9 mouse cellular contexts compared by ENCODE assay signal in genomic region chr9:21197981-21198380, GRCm38 (mm10). TPM values are rescaled to one million over a fixed set of nuclear protein-coding genes. Genes with fewer than 3 reads are reported as not detected.
DNase-seq lines count a peak whose midpoint lies in the region; ATAC-seq and TF ChIP-seq lines count a peak whose summit lies in the region.
"Had no signal": no experiment of that assay in that cellular context is flagged by ENCODE, and none has a peak within 500 bp of the region (broad histone marks: within the 10 kb centered on the region; RNA-seq: fewer than 3 reads in every experiment).

No protein-coding gene starts in this region.

- peak overlapping the region; percentile 59 for H3K4me3 ChIP-seq in testis, adult 2 months (ENCODE audit: control insufficient read depth, low read depth, low read length)
- H3K4me3 ChIP-seq in hindbrain, embryonic 10.5 days = peak overlapping the region; percentile 45
- no peak overlapping the region for H3K4me3 ChIP-seq in limb, embryonic 11.5 days (ENCODE audit: low read depth, low read length)
- H3K4me3 ChIP-seq in heart, embryonic 12.5 days = no peak overlapping the region
- H3K4me3 ChIP-seq: heart, embryonic 15.5 days had no signal

- H3K4me1 ChIP-seq in testis, adult 2 months (ENCODE audit: control insufficient read depth, insufficient read depth, low read length) = peaks cover 7% of the 10 kb centered on the region
- H3K4me1 ChIP-seq in hindbrain, embryonic 10.5 days (replicated peaks) = peaks cover 39% of the 10 kb centered on the region
- H3K4me1 ChIP-seq in limb, embryonic 11.5 days (ENCODE audit: control insufficient read depth, insufficient read depth, low read length) = peaks cover 19% of the 10 kb centered on the region
- peaks cover 17% of the 10 kb centered on the region for H3K4me1 ChIP-seq in heart, embryonic 12.5 days (replicated peaks)

- no peak overlapping the region; the same call in 1 of the 2 replicates for H3K4me2 ChIP-seq in limb, embryonic 11.5 days (ENCODE audit: low read depth, severe bottlenecking)
- H3K4me2 ChIP-seq in heart, embryonic 12.5 days = no peak overlapping the region
- H3K4me2 ChIP-seq: heart, embryonic 15.5 days had no signal

- H3K27me3 ChIP-seq in testis, adult 2 months (ENCODE audit: control insufficient read depth, insufficient read depth, low read length) = no peaks in the 10 kb centered on the region
- peaks cover 7% of the 10 kb centered on the region; the same call in 1 of the 2 replicates for H3K27me3 ChIP-seq in hindbrain, embryonic 10.5 days (ENCODE audit: insufficient read depth, poor library complexity, severe bottlenecking)
- H3K27me3 ChIP-seq in limb, embryonic 11.5 days (ENCODE audit: control insufficient read depth, insufficient read depth, low read length) = no peaks in the 10 kb centered on the region
- H3K27me3 ChIP-seq in heart, embryonic 12.5 days (replicated peaks) = no peaks in the 10 kb centered on the region
- H3K27me3 ChIP-seq: heart, embryonic 15.5 days had no signal

- no peak for DNase-seq in testis, postnatal 10 days (ENCODE audit: low spot score)
- peak; percentile 65 for DNase-seq in hindbrain, embryonic 10.5 days (ENCODE audit: low spot score)
- peak; percentile 68 for DNase-seq in limb, embryonic 11.5 days (ENCODE audit: low spot score)
- peak; percentile 82 for DNase-seq in right cerebral cortex, postnatal 25 days
- DNase-seq in urinary bladder, postnatal 4 days (ENCODE audit: low spot score in 2 of 2) = no peak
- no peak for DNase-seq in urinary bladder, adult 18-20 months (ENCODE audit: low spot score in 2 of 2)

- WGBS in hindbrain, embryonic 10.5 days = 22% methylated on average over 4 of the region's 4 CpGs
- whole genome bisulfite sequencing in limb, embryonic 11.5 days = 26% methylated on average over 4 of the region's 4 CpGs
- 30% methylated on average over 4 of the region's 4 CpGs for WGBS in heart, embryonic 12.5 days

- peak; percentile 63; the same call in 1 of the 2 replicates for ATAC-seq in limb, embryonic 11.5 days (ENCODE audit: insufficient number of reproducible peaks, low FRiP score, low TSS enrichment, low read depth)
- ATAC-seq in heart, embryonic 12.5 days (ENCODE audit: insufficient number of reproducible peaks, low FRiP score) = no peak

- H3K27ac ChIP-seq in testis, adult 2 months (ENCODE audit: control insufficient read depth, insufficient read depth, low read depth, low read length) = no peak overlapping the region
- 0 out of 2 replicates have a peak overlapping the region, but pooled peaks have one; percentile 79 for H3K27ac ChIP-seq in hindbrain, embryonic 10.5 days
- H3K27ac ChIP-seq in limb, embryonic 11.5 days (replicated peaks; ENCODE audit: low read depth, low read length) = no peak overlapping the region
- no peak overlapping the region for H3K27ac ChIP-seq in heart, embryonic 12.5 days (ENCODE audit: poor library complexity, severe bottlenecking)
- H3K27ac ChIP-seq: heart, embryonic 15.5 days had no signal

- H3K36me3 ChIP-seq in testis, adult 2 months (ENCODE audit: control insufficient read depth, insufficient read depth, low read length) = no peaks in the 10 kb centered on the region
- no peaks in the 10 kb centered on the region for H3K36me3 ChIP-seq in hindbrain, embryonic 10.5 days
- H3K36me3 ChIP-seq in limb, embryonic 11.5 days (ENCODE audit: control insufficient read depth, insufficient read depth, low read length) = no peaks in the 10 kb centered on the region
- peaks cover 28% of the 10 kb centered on the region for H3K36me3 ChIP-seq in heart, embryonic 12.5 days

- no peaks in the 10 kb centered on the region for H3K9me3 ChIP-seq in hindbrain, embryonic 10.5 days
- no peaks in the 10 kb centered on the region for H3K9me3 ChIP-seq in limb, embryonic 11.5 days (ENCODE audit: control insufficient read depth, low read length)
- no peaks in the 10 kb centered on the region for H3K9me3 ChIP-seq in heart, embryonic 12.5 days (replicated peaks)
- H3K9me3 ChIP-seq: heart, embryonic 15.5 days had no signal

- no peak for TF ChIP-seq POLR2A in testis, adult 2 months (IDR thresholded peaks at IDR 0.05; ENCODE audit: control insufficient read depth, low read depth, low read length)

- no peak overlapping the region for H3K9ac ChIP-seq in limb, embryonic 11.5 days (ENCODE audit: low read length)
- H3K9ac ChIP-seq in heart, embryonic 12.5 days = no peak overlapping the region
- H3K9ac ChIP-seq: heart, embryonic 15.5 days had no signal

- no peak for TF ChIP-seq CTCF in testis, adult 2 months (IDR thresholded peaks at IDR 0.05; ENCODE audit: control insufficient read depth, insufficient read depth, insufficient replicate concordance, low read depth, low read length)

RNA-seq across cellular contexts. Expression of gene Pde4a, which starts 32.5 kb away (rescaled TPM):
- 80.2 and 82.0 TPM in 2 replicates for polyA plus RNA-seq in testis, adult 2 months (2012; rRNA removed)
- polyA plus RNA-seq in hindbrain, embryonic 10.5 days (2016; fragmentation: Nextera tagmentation; extraction: Ambion mirVana) = 3.7 and 6.5 TPM in 2 replicates
- 3.3 and 5.3 TPM in 2 replicates for polyA plus RNA-seq in limb, embryonic 11.5 days (2014; fragmentation: Nextera tagmentation; extraction: Ambion mirVana)
- 10.1 and 10.2 TPM in 2 replicates for polyA plus RNA-seq in heart, embryonic 12.5 days (2016; fragmentation: Nextera tagmentation; extraction: Ambion mirVana)

RNA-seq across cellular contexts. Expression of gene Keap1, which starts 41.2 kb away (rescaled TPM):
- polyA plus RNA-seq in testis, adult 2 months (2012; rRNA removed) = 46.9 and 52.8 TPM in 2 replicates
- 46.5 and 50.0 TPM in 2 replicates for polyA plus RNA-seq in hindbrain, embryonic 10.5 days (2016; fragmentation: Nextera tagmentation; extraction: Ambion mirVana)
- polyA plus RNA-seq in limb, embryonic 11.5 days (2014; fragmentation: Nextera tagmentation; extraction: Ambion mirVana) = 31.1 and 35.2 TPM in 2 replicates
- 46.7 and 49.6 TPM in 2 replicates for polyA plus RNA-seq in heart, embryonic 12.5 days (2016; fragmentation: Nextera tagmentation; extraction: Ambion mirVana)

RNA-seq across cellular contexts. Expression of gene Cdc37, which starts 48.2 kb away (rescaled TPM):
- polyA plus RNA-seq in testis, adult 2 months (2012; rRNA removed) = 38.1 and 40.6 TPM in 2 replicates
- 333 and 374 TPM in 2 replicates for polyA plus RNA-seq in hindbrain, embryonic 10.5 days (2016; fragmentation: Nextera tagmentation; extraction: Ambion mirVana)
- polyA plus RNA-seq in limb, embryonic 11.5 days (2014; fragmentation: Nextera tagmentation; extraction: Ambion mirVana) = 407 and 424 TPM in 2 replicates
- 232 and 241 TPM in 2 replicates for polyA plus RNA-seq in heart, embryonic 12.5 days (2016; fragmentation: Nextera tagmentation; extraction: Ambion mirVana)

RNA-seq across cellular contexts. Expression of gene S1pr5, which starts 50.3 kb away (rescaled TPM):
- not detected in 2 replicates for polyA plus RNA-seq in testis, adult 2 months (2012; rRNA removed)
- 0.20 and 0.35 TPM in 2 replicates for polyA plus RNA-seq in hindbrain, embryonic 10.5 days (2016; fragmentation: Nextera tagmentation; extraction: Ambion mirVana)
- 0.38 and 0.39 TPM in 2 replicates for polyA plus RNA-seq in limb, embryonic 11.5 days (2014; fragmentation: Nextera tagmentation; extraction: Ambion mirVana)
- polyA plus RNA-seq in heart, embryonic 12.5 days (2016; fragmentation: Nextera tagmentation; extraction: Ambion mirVana) = 0.10 and 0.19 TPM in 2 replicates

Comparison
In these comparisons a context has a peak if more than half of its experiments do, and no peak if none do; other contexts are left out.
1. H3K4me3 ChIP-seq: peak in testis, adult 2 months (single experiment) and hindbrain, embryonic 10.5 days (single experiment); none in limb, embryonic 11.5 days (single experiment) and heart, embryonic 12.5 days (single experiment).
2. DNase-seq: peak in hindbrain, embryonic 10.5 days (single experiment), limb, embryonic 11.5 days (single experiment) and right cerebral cortex, postnatal 25 days (single experiment); none in testis, postnatal 10 days (single experiment), urinary bladder, postnatal 4 days (0 of 2) and urinary bladder, adult 18-20 months (0 of 2).